Mouse (Mus musculus): Measurements from ENCODE around the gene Dlec1.

The Dlec1 gene

GRCm38 (mm10) chr9:119142066-119142465 is 39.8 kb downstream of the Dlec1 start:
- DNase-seq (ENCODE audit: low read depth): no peak

- no peak for DNase-seq (ENCODE audit: low read depth)
These were observed 41.1 kb downstream of the Dlec1 start for GRCm38 (mm10) chr9:119143372-119143771.

GRCm38 (mm10) chr9:119144696-119145095 is 42.4 kb downstream of the Dlec1 start:
- peak; percentile 17 for DNase-seq (ENCODE audit: low read depth)

- DNase-seq (ENCODE audit: low read depth): no peak
These were observed 42.9 kb downstream of the Dlec1 start for GRCm38 (mm10) chr9:119145137-119145536.

- no peak for DNase-seq (ENCODE audit: low read depth)
These were observed 43.4 kb downstream of the Dlec1 start for GRCm38 (mm10) chr9:119145638-119146037.

GRCm38 (mm10) chr9:119146098-119146770 is 44.0 kb downstream of the Dlec1 start:
- DNase-seq (ENCODE audit: low read depth): no peak

GRCm38 (mm10) chr9:119149601-119150000 is 47.3 kb downstream of the Dlec1 start:
- DNase-seq (ENCODE audit: low read depth): peak; percentile 81

GRCm38 (mm10) chr9:119151751-119152150 is 49.5 kb downstream of the Dlec1 start:
- DNase-seq (ENCODE audit: low read depth): no peak

- DNase-seq (ENCODE audit: low read depth): no peak
These were observed 53.1 kb downstream of the Dlec1 start for GRCm38 (mm10) chr9:119155416-119155815.

- DNase-seq (ENCODE audit: low read depth): peak; percentile 25
These were observed 53.5 kb downstream of the Dlec1 start for GRCm38 (mm10) chr9:119155826-119156225.

GRCm38 (mm10) chr9:119156278-119157201 is 54.3 kb downstream of the Dlec1 start, which contains the start of gene Acaa1b:
Gene Acaa1b (minus strand): TSS chr9:119157093.
- DNase-seq (ENCODE audit: low read depth): peak; percentile 84

GRCm38 (mm10) chr9:119158861-119159260 is 56.6 kb downstream of the Dlec1 start, which contains the start of gene Gm47289:
Gene Gm47289 (plus strand): TSS chr9:119159161.
- DNase-seq (ENCODE audit: low read depth): no peak

GRCm38 (mm10) chr9:119160689-119161088 is 58.4 kb downstream of the Dlec1 start:
- no peak for DNase-seq (ENCODE audit: low read depth)

- peak; percentile 3 for DNase-seq (ENCODE audit: low read depth)
These were observed 62.5 kb downstream of the Dlec1 start for GRCm38 (mm10) chr9:119164743-119165142.

GRCm38 (mm10) chr9:119165548-119165947 is 63.3 kb downstream of the Dlec1 start:
- no peak for DNase-seq (ENCODE audit: low read depth)

GRCm38 (mm10) chr9:119167608-119168007 is 65.3 kb downstream of the Dlec1 start:
- no peak for DNase-seq (ENCODE audit: low read depth)

GRCm38 (mm10) chr9:119179292-119179691 is 77.0 kb downstream of the Dlec1 start:
- DNase-seq (ENCODE audit: low read depth): no peak

- peak; percentile 80 for DNase-seq (ENCODE audit: low read depth)
These were observed 79.0 kb downstream of the Dlec1 start for GRCm38 (mm10) chr9:119181241-119181728.

GRCm38 (mm10) chr9:119192202-119192990 is 90.1 kb downstream of the Dlec1 start:
- no peak for DNase-seq (ENCODE audit: low read depth)
